Mouse (Mus musculus): Measurements from ENCODE around the gene Ccrl2. TPM values are rescaled to one million over a fixed set of nuclear protein-coding genes. Genes with fewer than 3 reads are reported as not detected.

The Ccrl2 gene
- polyA plus RNA-seq (2012; rRNA removed; ENCODE audit: low replicate concordance), result 6.7 and 9.0 TPM in 2 replicates

GRCm38 (mm10) chr9:111056798-111057543 is at the start of gene Ccrl2:
TSS of gene Ccrl2 (minus strand) at chr9:111057519.

GRCm38 (mm10) chr9:111019022-111019421 is 38.3 kb downstream of the Ccrl2 start, which contains the start of gene Ltf:
TSS of gene Ltf (plus strand) at chr9:111019271.

Other genes starting within 250 kb of the Ccrl2 start
- gene Prss44, start 243.5 kb downstream of the Ccrl2 start, polyA plus RNA-seq (2012; rRNA removed; ENCODE audit: low replicate concordance), result not detected in 2 replicates
- gene Prss43, start 230.8 kb downstream of the Ccrl2 start, polyA plus RNA-seq (2012; rRNA removed; ENCODE audit: low replicate concordance), result not detected in 2 replicates
- 0.10 TPM in 1 of 2 replicates, not detected in the other for gene Prss45, start 222.9 kb downstream of the Ccrl2 start, polyA plus RNA-seq (2012; rRNA removed; ENCODE audit: low replicate concordance)
- gene Prss46, start 213.0 kb downstream of the Ccrl2 start, polyA plus RNA-seq (2012; rRNA removed; ENCODE audit: low replicate concordance), result not detected in 2 replicates
- gene Prss50, start 199.6 kb downstream of the Ccrl2 start, polyA plus RNA-seq (2012; rRNA removed; ENCODE audit: low replicate concordance), result not detected in 2 replicates
- 52.9 TPM in 2 replicates for gene Als2cl, start 177.6 kb downstream of the Ccrl2 start, polyA plus RNA-seq (2012; rRNA removed; ENCODE audit: low replicate concordance)
- 2.2 and 3.2 TPM in 2 replicates for gene Tmie, start 177.4 kb downstream of the Ccrl2 start, polyA plus RNA-seq (2012; rRNA removed; ENCODE audit: low replicate concordance)
- gene Fam240a, start 140.7 kb downstream of the Ccrl2 start, polyA plus RNA-seq (2012; rRNA removed; ENCODE audit: low replicate concordance), result not detected in 2 replicates
- not detected in 2 replicates for gene Tdgf1, start 111.4 kb downstream of the Ccrl2 start, polyA plus RNA-seq (2012; rRNA removed; ENCODE audit: low replicate concordance)
- gene Lrrc2, start 106.0 kb downstream of the Ccrl2 start, polyA plus RNA-seq (2012; rRNA removed; ENCODE audit: low replicate concordance), result not detected in 2 replicates
- gene Rtp3, start 66.9 kb downstream of the Ccrl2 start, polyA plus RNA-seq (2012; rRNA removed; ENCODE audit: low replicate concordance), result 6.2 and 23.4 TPM in 2 replicates
- 0.29 and 68.2 TPM in 2 replicates for gene Ltf, start 38.2 kb downstream of the Ccrl2 start, polyA plus RNA-seq (2012; rRNA removed; ENCODE audit: low replicate concordance)
- gene Lrrfip2, start 60.1 kb upstream of the Ccrl2 start, polyA plus RNA-seq (2012; rRNA removed; ENCODE audit: low replicate concordance), result 12.6 and 17.2 TPM in 2 replicates
- 17.9 and 24.6 TPM in 2 replicates for gene Mlh1, start 214.3 kb upstream of the Ccrl2 start, polyA plus RNA-seq (2012; rRNA removed; ENCODE audit: low replicate concordance)
- 10.3 and 18.3 TPM in 2 replicates for gene Epm2aip1, start 214.4 kb upstream of the Ccrl2 start, polyA plus RNA-seq (2012; rRNA removed; ENCODE audit: low replicate concordance)

Data from subcutaneous adipose tissue, adult 2 months (tissue).